Mouse (Mus musculus): Measurements from ENCODE around the gene Ccdc65. TPM values are rescaled to one million over a fixed set of nuclear protein-coding genes. Genes with fewer than 3 reads are reported as not detected.

Gene Ccdc65
- polyA plus RNA-seq, 1 experiment from 2014 or later = not detected

- TF ChIP-seq CTCF (IDR thresholded peaks at IDR 0.05; ENCODE audit: low read depth) (no peak), EP300 (IDR thresholded peaks at IDR 0.05; ENCODE audit: low read depth) (no peak)
- H3K9me3 ChIP-seq (ENCODE audit: low read length) = no peaks in the 10 kb centered on the region
- no peak overlapping the region for H3K4me3 ChIP-seq (ENCODE audit: low read depth, low read length)
- H3K36me3 ChIP-seq (replicated peaks; ENCODE audit: insufficient read depth, low read length) = no peaks in the 10 kb centered on the region
- no peak overlapping the region for H3K9ac ChIP-seq (replicated peaks)
- H3K4me1 ChIP-seq (ENCODE audit: insufficient read depth) = peaks cover 5% of the 10 kb centered on the region; the same call in 1 of the 2 replicates
- no peaks in the 10 kb centered on the region for H3K27me3 ChIP-seq (ENCODE audit: insufficient read depth, low read length)
- ATAC-seq (no peak), DNase-seq (no peak)
- H3K27ac ChIP-seq (ENCODE audit: low read depth) = no peak overlapping the region
- H3K4me2 ChIP-seq (ENCODE audit: low read depth, low read length) = no peak overlapping the region
- 84% methylated on average over 7 of the region's 7 CpGs for WGBS (ENCODE audit: insufficient replicate concordance)
Observed at GRCm38 (mm10) chr15:98691486-98692147, 16.4 kb upstream of the Ccdc65 start.

GRCm38 (mm10) chr15:98692171-98692715, 15.8 kb upstream of the Ccdc65 start:
- H3K9me3 ChIP-seq (ENCODE audit: low read length) = no peaks in the 10 kb centered on the region
- no peak for TF ChIP-seq CTCF (IDR thresholded peaks at IDR 0.05; ENCODE audit: low read depth)
- no peak for TF ChIP-seq EP300 (IDR thresholded peaks at IDR 0.05; ENCODE audit: low read depth)
- no peaks in the 10 kb centered on the region for H3K36me3 ChIP-seq (replicated peaks; ENCODE audit: insufficient read depth, low read length)
- DNase-seq (peak; percentile 24), ATAC-seq (peak; percentile 56)
- H3K4me2 ChIP-seq (ENCODE audit: low read depth, low read length) = peak overlapping the region; percentile 16; the same call in 1 of the 2 replicates
- H3K4me1 ChIP-seq (ENCODE audit: insufficient read depth) = peaks cover 5% of the 10 kb centered on the region; the same call in 1 of the 2 replicates
- H3K27me3 ChIP-seq (ENCODE audit: insufficient read depth, low read length) = no peaks in the 10 kb centered on the region
- H3K27ac ChIP-seq (ENCODE audit: low read depth) = no peak overlapping the region
- WGBS (ENCODE audit: insufficient replicate concordance) = 36% methylated on average over 11 of the region's 11 CpGs
- no peak overlapping the region for H3K4me3 ChIP-seq (ENCODE audit: low read depth, low read length)
- no peak overlapping the region for H3K9ac ChIP-seq (replicated peaks)

- WGBS (ENCODE audit: insufficient replicate concordance) = 51% methylated on average over 9 of the region's 9 CpGs
- Histone ChIP-seq H3K9me3 (ENCODE audit: low read length) (no peaks in the 10 kb centered on the region), H3K36me3 (replicated peaks; ENCODE audit: insufficient read depth, low read length) (no peaks in the 10 kb centered on the region), H3K27me3 (ENCODE audit: insufficient read depth, low read length) (peaks cover 11% of the 10 kb centered on the region), H3K27ac (ENCODE audit: low read depth) (no peak overlapping the region), H3K4me3 (ENCODE audit: low read depth, low read length) (no peak overlapping the region), H3K4me2 (ENCODE audit: low read depth, low read length) (no peak overlapping the region), H3K4me1 (ENCODE audit: insufficient read depth) (peaks cover 9% of the 10 kb centered on the region; the same call in 1 of the 2 replicates), H3K9ac (replicated peaks) (no peak overlapping the region)
- ATAC-seq = 0 out of 2 replicates have a peak, but pooled peaks have one; percentile 19
- DNase-seq = no peak
- TF ChIP-seq EP300 (IDR thresholded peaks at IDR 0.05; ENCODE audit: low read depth) = no peak
- TF ChIP-seq CTCF (IDR thresholded peaks at IDR 0.05; ENCODE audit: low read depth) = no peak
Observed at GRCm38 (mm10) chr15:98695726-98696125, 12.3 kb upstream of the Ccdc65 start.

GRCm38 (mm10) chr15:98696216-98696615, 11.8 kb upstream of the Ccdc65 start:
- peaks cover 12% of the 10 kb centered on the region for H3K27me3 ChIP-seq (ENCODE audit: insufficient read depth, low read length)
- DNase-seq (no peak), ATAC-seq (no peak)
- no peak overlapping the region for H3K4me2 ChIP-seq (ENCODE audit: low read depth, low read length)
- no peaks in the 10 kb centered on the region for H3K9me3 ChIP-seq (ENCODE audit: low read length)
- TF ChIP-seq CTCF (IDR thresholded peaks at IDR 0.05; ENCODE audit: low read depth) = no peak
- no peak for TF ChIP-seq EP300 (IDR thresholded peaks at IDR 0.05; ENCODE audit: low read depth)
- no peak overlapping the region for H3K4me3 ChIP-seq (ENCODE audit: low read depth, low read length)
- peaks cover 9% of the 10 kb centered on the region; the same call in 1 of the 2 replicates for H3K4me1 ChIP-seq (ENCODE audit: insufficient read depth)
- H3K27ac ChIP-seq (ENCODE audit: low read depth) = no peak overlapping the region
- no peak overlapping the region for H3K9ac ChIP-seq (replicated peaks)
- WGBS (ENCODE audit: insufficient replicate concordance) = 60% methylated on average over 8 of the region's 8 CpGs
- no peaks in the 10 kb centered on the region for H3K36me3 ChIP-seq (replicated peaks; ENCODE audit: insufficient read depth, low read length)

GRCm38 (mm10) chr15:98699190-98700105, 8.6 kb upstream of the Ccdc65 start:
- WGBS (ENCODE audit: insufficient replicate concordance) = 8% methylated on average over 40 of the region's 40 CpGs
- Histone ChIP-seq H3K4me1 (ENCODE audit: insufficient read depth) (0 out of 2 replicates have a peak, but pooled peaks cover 4% of the 10 kb centered on the region), H3K4me2 (ENCODE audit: low read depth, low read length) (peak overlapping the region; percentile 41), H3K9ac (replicated peaks) (no peak overlapping the region), H3K4me3 (ENCODE audit: low read depth, low read length) (0 out of 2 replicates have a peak overlapping the region, but pooled peaks have one; percentile 1), H3K27ac (ENCODE audit: low read depth) (no peak overlapping the region), H3K9me3 (ENCODE audit: low read length) (no peaks in the 10 kb centered on the region), H3K36me3 (replicated peaks; ENCODE audit: insufficient read depth, low read length) (no peaks in the 10 kb centered on the region), H3K27me3 (ENCODE audit: insufficient read depth, low read length) (peaks cover 22% of the 10 kb centered on the region)
- TF ChIP-seq EP300 (IDR thresholded peaks at IDR 0.05; ENCODE audit: low read depth) = no peak
- TF ChIP-seq CTCF (IDR thresholded peaks at IDR 0.05; ENCODE audit: low read depth) = peak; percentile 94
- ATAC-seq (peak; percentile 82), DNase-seq (peak; percentile 91)

- H3K4me2 ChIP-seq (ENCODE audit: low read depth, low read length) = no peak overlapping the region
- H3K9ac ChIP-seq (replicated peaks) = no peak overlapping the region
- no peaks in the 10 kb centered on the region for H3K36me3 ChIP-seq (replicated peaks; ENCODE audit: insufficient read depth, low read length)
- H3K4me3 ChIP-seq (ENCODE audit: low read depth, low read length) = no peak overlapping the region
- DNase-seq (no peak), ATAC-seq (no peak)
- H3K27me3 ChIP-seq (ENCODE audit: insufficient read depth, low read length) = peaks cover 22% of the 10 kb centered on the region
- no peaks in the 10 kb centered on the region for H3K9me3 ChIP-seq (ENCODE audit: low read length)
- WGBS (ENCODE audit: insufficient replicate concordance) = 57% methylated on average over 9 of the region's 9 CpGs
- no peak overlapping the region for H3K27ac ChIP-seq (ENCODE audit: low read depth)
- H3K4me1 ChIP-seq (ENCODE audit: insufficient read depth) = peaks cover 2% of the 10 kb centered on the region; the same call in 1 of the 2 replicates
- no peak for TF ChIP-seq CTCF (IDR thresholded peaks at IDR 0.05; ENCODE audit: low read depth)
- TF ChIP-seq EP300 (IDR thresholded peaks at IDR 0.05; ENCODE audit: low read depth) = no peak
Observed at GRCm38 (mm10) chr15:98704312-98704711, 3.7 kb upstream of the Ccdc65 start.

All from liver, postnatal 0 days (tissue).